Mouse (Mus musculus): ENCODE measurements around the gene Ttc25.

The Ttc25 gene

DNA sequence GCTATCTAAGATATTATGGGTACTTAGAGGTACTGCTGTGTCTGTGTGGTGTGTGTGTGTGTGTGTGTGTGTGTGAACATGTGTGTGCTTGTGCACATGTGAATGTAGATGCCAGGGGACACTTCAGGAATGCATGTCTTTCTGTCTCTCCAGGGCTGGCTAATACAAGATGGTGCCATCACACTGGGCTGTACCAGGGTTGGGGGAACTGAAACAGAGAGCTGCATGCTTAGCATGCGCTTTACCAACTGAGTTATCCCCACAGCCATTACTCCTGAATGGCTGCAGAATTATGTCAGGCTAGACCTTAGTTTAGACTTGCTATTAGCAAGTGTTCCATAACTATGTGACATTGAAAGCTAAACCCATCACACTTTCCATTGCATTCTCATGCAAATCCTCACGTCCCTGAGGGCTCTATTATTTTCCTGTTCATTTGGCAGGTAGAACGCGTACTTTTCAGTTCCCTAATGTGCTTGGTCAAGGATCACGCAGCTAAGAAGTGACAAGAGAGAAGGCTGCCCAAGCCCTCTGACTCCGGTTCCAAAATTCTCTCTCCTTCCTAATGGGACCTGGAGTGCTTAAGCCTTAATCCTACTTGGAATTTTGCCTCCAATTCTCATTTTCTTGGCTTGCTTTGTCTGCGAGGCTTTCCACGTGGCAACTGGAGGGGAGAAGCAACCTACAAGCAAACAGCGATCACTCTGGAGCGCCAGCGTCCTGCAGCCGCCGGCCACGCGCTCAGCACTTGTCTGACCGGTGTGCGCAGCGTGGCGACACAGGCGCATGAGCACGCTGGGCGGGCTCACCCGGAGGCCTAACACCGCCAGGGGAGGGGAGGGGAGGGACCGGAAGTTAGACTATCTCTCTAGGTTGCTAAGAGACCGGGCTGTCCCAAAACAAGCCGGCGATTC is at the start of gene Ttc25:
Gene Ttc25, plus strand, starts transcription at position 776 of the 914 bp plus-strand sequence.
- peak; percentile 64 for DNase-seq (ENCODE audit: low read depth, low spot score)

DNA sequence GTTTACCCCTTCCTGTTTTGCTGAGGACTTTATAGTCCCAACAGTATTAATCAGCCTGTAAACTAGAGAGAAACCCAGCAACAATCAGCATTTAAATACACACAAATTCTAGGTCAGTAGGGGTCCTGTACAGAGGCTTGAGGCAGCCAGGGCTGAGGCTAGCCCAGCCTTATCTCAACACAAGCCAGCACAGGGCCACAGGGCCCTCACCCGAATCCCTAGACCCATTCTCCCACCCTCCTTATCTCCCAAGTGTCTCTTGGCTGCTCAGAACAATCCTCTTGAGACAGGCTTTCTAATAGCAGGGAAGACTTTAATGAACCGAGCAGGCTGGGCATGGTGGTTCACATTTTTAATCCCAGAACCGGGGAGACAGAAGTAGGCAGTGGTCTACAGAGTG is 45.2 kb upstream of the Ttc25 start:
- no peak for DNase-seq (ENCODE audit: low read depth, low spot score)

DNA sequence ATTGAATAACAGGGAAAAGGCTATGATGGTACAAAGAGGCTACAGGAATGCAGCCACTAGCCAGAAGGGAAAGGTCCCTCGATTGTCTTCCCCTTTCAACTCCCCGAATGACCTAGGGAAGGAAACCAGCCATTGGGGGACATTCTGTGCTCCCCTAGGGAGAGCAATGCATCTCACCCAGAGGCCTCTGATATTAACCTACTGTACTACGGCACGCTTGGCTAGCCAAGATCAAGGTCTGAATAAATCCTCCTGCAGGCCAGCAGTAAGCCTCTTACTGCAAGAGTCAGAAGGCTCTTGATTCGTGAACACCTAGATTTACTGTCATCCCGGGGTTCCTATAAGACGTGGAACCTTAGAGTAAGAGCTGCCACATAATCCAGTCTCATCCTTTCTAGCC is 44.8 kb upstream of the Ttc25 start:
- DNase-seq (ENCODE audit: low read depth, low spot score), result no peak

DNA sequence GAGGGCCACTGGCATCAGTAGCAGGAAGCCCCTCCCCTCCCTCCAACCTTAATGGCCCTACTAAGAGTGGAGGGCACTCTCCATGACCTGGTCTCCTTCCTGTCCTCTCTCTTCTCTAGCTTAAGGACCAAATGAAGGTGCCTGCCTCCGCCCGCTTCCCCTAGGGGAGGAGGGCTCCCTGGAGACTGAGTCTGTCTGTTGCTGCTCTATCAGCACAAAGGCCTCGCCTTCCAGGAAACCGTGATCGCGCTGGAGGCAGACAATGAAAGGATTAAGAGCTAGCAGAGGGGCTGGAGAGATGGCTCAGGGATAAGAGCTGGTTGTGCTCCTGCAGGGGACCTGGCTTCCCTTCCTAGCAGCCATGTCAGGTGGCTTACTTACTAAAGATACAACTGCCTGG is 44.1 kb upstream of the Ttc25 start:
- no peak for DNase-seq (ENCODE audit: low read depth, low spot score)

DNA sequence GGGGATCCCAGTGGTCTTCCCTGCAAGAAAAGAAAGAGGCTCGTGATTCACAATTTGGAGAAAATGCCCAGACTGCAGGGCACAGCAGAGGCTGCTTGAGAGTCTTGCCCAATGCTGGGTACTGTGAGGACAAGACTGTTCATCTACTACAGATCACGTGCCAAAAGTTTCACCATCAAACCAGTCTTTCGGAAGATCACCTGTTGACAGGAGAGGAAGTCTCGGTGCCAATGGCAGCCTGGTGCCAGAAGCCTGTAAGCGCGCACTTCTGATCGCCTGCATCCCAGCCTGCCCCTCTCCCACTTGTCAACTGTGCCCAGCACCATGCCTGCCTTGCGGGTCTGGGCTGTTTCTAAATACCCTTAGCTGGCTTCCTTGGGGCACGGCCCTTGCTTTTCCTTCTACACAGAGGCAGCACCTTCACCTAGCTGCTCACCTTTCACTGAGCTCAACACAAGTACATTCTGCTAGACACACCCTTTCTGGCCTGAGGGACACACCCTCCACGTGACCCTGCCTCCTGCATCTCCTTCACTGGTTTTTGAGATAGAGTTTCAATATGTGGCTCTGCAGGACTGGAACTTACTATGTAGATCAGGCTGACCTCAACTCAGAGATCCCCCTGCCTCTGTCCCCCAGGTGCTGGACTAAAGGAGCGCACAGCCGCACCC is 40.3 kb upstream of the Ttc25 start:
- no peak for DNase-seq (ENCODE audit: low read depth, low spot score)

DNA sequence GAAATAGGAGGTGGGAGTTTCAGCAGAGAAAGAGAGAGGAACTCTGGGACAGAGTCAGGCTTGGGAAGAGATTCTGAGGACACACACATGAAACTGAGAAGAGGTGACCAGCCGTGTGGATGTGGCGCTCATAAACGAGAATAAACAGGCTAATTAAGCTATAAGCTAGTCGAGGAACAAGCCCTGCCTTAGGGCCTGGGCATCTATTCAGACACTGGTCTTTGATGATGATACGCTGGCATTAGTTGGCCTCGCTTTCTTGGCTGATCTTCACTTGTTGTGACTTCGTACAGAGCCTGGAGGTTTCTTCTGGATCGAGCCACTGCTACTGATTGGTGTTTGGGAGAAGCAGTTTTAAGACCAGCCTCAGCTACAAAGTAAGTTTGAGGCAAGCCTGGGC is 39.4 kb upstream of the Ttc25 start:
- DNase-seq (ENCODE audit: low read depth, low spot score), result no peak

DNA sequence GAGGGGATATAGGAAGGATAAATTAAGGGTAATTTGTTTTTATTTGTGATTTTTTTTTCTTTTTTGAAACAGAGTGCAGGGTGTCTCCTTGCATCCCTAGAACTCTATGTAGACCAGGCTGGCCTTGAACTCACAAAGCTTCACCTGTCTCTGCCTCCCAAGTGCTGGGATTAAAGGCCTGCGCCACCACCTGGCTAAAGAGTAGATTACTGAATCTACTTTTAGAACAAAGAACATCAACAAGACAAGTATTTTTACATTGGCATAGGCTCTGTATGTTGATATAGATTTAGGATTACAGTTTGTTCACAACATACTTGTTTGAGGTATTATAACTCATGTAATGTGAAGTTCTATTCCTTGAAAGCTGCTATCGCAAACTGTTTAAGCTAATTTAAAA is 34.9 kb upstream of the Ttc25 start:
- no peak for DNase-seq (ENCODE audit: low read depth, low spot score)

DNA sequence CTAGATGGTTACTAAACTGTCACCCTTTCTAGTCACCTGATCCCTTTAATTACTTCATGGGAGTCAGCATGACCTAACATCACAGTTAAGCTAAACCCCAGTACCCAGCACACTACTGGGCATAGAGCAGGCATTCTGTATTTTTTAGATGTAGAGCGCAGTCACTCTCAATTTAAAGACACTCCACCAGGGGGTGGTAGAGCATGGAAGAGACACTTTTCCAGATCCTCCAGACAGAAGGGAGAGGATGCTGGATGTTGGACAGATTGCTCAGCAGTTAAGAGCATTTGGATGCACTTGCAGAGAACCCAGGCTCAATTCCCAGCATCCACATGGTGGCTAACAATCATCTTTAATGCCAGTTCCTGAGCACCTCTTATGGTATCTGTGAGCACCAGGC is 33.0 kb upstream of the Ttc25 start:
- DNase-seq (ENCODE audit: low read depth, low spot score), result no peak

DNA sequence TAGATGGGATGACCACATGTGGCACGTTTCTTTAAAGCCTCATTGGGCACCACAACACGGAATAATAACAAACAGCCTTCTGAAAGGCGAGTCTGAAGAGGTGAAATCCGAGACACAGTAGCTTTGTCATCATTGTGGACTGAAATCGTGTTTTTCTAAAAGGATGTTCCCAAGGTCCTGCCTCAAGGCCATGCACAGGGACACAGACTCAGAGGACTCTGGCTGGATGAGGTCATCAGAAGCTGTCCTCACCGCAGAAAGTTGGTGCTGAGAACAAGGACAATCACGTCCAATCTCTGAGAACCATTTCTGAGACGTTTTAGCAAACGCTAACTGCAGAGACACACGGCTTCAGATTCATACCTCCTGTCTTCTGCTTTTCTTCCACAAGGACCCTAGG is 31.7 kb upstream of the Ttc25 start:
- DNase-seq (ENCODE audit: low read depth, low spot score), result no peak

DNA sequence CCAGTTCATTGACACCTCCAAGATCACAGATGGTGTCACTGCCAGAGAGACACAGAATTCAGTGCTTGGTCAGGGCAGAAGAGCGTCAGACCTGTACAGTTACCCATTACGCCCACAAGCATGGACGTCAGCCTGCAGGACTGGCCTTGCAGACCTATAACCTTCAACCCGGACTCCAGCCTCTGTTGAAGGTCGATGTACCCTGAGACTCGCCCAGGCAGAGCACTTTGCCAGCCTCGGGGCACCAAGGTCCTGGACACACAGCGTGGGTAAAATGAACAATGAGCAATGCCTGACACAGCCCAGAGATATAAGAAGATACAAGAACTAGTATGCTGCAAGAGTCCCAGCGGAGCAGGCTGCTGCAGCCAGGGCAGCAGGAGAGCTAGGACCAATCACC is 30.3 kb upstream of the Ttc25 start:
- DNase-seq (ENCODE audit: low read depth, low spot score), result no peak

DNA sequence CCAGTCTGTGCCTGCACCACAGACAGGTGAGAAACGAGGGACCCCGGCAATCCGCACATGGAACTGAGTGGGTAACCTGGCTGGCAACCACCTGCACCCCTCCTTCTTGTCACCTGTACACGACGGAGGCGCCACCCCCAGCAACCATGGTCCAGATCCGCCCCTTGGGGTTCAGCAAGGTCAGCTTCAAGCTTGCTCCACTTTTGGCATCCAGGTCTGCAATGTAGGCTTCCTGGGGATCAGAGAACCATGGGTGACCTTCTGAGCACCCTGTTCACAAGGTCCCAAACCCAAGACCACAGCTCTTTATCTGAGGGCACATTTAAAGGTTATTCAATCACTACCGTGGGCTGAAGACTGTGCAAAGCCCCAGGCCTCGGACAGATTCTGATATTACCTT is 29.6 kb upstream of the Ttc25 start:
- DNase-seq (ENCODE audit: low read depth, low spot score), result no peak

DNA sequence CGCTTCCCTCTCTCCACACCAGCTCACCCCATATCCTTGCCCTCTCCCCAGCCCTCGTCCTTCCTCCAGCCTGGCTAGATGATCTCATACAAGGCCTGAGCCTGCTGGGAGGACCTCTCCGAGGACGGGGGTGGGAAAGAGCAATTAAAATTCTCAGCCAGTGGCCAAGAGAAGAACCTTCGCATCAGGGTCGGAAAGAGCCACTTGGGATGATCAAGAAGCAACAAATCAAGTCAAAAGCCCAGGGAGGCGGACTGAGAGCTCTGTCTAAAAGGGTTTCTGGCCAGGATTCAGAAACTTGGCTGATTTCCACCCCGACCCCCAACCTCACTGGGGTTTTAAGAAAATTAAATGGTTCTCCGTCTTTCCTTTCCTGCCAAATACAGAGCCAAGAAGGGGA is 29.1 kb upstream of the Ttc25 start:
- no peak for DNase-seq (ENCODE audit: low read depth, low spot score)

DNA sequence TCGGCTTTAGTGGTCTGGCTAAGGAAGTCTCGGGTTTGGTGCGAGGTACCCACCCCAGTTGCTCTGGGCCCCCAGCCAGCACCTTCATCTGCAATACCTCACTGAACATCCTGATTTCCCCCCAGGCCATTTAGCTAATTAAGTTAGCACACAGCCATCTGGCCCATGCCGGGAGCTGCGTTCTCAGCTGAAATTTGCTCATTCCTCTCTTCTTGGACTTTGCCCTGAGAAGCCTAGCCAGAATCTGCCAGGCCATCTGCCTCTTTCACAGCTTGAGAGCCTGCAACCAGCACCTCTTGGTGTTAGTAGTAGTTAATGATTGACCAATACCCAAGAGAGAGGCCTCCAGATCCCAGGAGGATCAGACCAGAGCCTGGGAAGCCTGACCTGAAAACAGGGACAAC is 27.2 kb upstream of the Ttc25 start:
- no peak for DNase-seq (ENCODE audit: low read depth, low spot score)

DNA sequence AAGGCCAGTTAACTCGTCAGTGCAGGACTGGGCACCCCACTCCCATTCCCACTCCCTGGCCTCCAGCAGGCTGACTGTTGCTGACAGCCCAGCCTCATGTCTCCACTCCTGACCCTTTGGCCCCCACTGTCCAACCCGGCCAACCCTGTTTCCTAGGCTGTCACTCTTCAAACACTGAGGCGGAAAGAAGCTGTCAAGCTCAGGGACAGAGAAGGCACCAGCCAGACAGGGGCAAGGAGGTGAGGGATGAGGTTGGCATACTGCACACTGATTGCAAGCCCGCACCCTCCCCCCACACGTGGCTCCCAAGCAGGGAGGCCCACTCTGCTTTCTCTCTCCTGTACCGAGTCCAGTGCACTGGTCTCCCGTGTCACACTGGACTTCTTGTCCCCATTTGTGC is 26.2 kb upstream of the Ttc25 start:
- DNase-seq (ENCODE audit: low read depth, low spot score), result no peak

DNA sequence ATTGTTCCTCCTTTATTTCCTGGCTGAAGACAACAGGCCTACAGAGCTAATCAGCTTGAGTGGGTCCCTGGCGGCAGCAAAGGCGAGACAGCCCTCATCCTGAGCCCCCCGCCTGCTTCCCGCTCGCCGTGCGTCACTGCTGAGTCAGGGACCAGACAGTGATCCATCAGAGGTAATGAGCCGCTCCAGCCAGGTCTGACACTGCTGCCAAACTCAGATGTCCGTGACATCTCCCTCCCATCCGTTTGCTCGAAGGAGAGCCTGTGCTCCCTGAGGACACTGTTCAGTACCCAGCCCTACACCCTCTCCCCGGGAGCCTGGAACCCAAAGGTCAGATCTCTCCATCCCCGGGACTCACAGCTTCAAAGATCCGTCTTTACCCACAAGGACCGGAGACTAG is 24.6 kb upstream of the Ttc25 start:
- DNase-seq (ENCODE audit: low read depth, low spot score), result no peak

DNA sequence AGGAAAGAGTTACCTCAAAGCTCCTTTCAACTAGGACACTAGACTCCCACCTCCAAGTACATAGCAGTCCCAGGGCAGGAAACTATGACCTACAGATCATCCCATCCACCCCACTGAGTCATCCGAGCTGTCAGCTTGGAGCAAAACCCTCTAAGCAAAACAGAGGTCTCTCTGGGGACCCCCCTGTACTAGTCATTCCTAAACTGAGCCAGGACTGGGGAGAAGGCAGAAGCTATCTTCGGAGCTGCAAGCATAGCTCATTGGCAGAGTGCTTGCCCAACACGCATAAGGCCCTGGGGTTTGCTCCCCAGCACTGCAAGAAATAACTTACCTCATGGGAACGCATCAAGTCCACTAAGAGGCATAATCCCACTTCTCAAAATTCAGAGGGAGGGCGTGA is 21.0 kb upstream of the Ttc25 start:
- no peak for DNase-seq (ENCODE audit: low read depth, low spot score)

DNA sequence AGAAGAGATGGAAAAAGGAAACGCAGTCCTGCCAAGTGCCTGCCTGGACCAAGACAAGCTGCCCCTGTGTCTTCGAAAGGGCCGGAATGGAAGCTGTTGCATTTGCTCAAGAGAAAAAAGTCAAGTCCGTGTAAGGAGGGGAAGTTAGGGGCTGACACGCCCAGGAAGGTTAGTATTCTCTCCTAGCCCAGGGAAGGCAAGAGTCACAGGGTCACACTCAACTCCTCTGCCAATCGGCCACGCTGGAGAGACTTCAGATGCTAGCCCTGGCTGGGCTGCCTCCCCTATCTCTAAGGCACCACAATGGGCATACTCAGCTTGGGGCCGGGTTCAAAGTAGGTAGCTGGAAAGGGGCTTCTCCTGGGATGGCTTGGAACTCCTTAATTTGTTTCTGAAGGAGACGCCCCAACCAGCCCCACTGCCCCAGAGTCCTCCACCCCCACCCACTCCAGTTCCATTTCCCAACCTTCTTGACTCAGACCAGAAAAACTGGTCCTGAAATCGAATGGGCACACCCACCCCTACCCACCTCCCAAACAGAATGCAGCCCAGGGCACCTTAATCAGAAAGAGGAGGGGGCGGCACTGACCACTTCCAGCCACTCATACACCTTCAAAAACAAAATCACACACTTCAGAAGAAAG is 20.3 kb upstream of the Ttc25 start:
- DNase-seq (ENCODE audit: low read depth, low spot score), result no peak

DNA sequence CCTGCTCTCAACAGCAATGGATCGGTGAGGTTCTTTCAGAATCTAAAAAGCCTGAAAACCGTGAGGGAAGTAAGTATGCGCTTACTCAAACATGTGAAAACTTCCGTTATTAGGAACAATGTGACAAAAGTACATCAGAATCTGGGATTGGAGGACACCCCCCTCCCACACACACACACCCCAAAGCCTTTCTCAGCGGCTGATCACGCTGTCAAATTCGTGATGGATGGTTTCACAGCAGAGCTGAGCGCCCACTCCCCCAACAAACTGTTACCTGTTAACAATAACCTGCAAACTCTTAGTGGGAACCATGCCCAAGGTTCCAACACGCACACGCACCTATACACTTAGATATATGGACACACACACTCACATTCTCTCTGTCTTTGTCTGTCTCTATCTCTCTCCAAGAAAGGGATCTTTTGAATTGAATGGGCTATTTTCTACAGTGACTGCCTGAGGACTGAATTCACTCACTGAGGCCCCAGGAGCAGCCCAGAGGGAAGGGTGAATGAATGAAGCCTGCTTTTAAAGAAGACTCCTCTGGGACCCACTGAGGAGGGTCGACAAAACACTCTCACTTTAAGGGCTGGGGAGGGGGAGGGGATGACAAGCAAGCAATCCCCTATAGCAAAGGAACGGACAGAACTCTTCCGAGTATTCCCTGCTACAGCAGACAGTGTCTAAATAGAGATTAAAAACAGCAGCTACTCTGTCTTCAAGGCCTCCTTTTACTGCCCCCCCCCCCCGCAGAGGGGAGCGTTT is 19.2 kb upstream of the Ttc25 start:
- no peak for DNase-seq (ENCODE audit: low read depth, low spot score)

DNA sequence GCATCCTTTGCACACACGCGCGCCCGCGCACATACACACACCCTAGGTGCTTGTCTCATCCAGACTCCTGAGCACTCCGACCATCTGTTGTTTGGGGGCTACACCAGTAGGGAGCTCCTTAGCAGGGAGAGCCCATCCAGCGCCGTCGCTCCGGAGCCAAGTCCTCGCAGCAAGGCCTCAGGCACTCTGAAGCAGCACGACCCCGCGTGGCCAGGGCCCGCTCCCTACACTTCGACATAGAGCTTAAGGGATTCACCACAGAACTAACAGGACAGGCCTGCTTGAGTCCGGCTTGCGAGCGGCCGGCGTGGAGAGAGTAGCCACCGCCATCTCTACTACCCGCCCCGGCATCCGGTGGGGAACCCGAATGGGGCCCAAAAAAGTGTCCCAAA is 18.3 kb upstream of the Ttc25 start:
- DNase-seq (ENCODE audit: low read depth, low spot score), result no peak

DNA sequence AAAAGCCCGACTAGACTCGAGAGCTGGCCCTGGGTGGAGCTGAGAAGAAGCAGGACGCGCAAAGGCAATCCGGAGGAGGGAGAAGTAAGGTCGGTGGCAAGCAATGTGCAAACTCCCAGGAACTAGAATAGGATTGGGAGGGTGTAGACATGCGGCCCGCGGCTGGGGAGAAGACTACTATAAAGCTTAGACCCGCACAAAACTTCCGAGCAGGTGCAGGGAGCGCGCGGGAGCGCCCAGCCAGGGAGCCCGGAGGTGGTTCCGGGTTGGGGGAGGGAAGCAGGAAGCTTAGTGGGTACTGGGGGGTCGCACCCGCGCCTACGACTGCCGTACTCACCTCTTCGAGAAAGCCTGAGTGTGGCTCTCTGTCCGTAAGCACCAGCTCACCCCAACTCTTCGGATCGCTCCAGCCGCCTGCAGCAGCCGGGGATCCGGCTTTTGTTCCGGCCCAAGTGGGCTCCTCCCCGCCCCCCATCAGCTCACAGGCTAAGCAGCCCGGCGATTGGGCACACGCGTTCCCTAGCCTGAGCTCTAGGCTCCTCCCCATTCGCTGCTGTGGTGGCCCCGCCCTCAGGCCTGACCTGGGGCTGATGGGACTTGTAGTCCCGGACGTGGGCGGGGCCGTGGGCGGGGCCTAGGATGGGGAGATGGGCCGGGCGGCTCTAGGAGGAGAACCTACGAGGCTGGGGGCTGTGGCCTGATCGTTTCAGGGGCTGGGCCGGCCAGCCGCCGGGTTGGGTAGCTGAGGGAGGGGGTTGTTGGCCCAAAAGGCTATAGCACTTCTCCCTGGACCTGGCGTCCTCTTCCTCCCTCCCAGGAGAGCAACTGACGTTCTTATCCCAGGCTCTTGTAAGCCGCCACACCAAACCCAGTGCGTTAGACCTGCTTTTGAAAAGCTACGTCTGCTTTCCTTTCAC is 17.7 kb upstream of the Ttc25 start, which contains the start of gene Acly:
Gene Acly, minus strand, starts transcription at position 543 of the 917 bp plus-strand sequence.
- DNase-seq (ENCODE audit: low read depth, low spot score), result peak; percentile 99

All from brain, embryonic 18.5 days (tissue).